Mouse (Mus musculus): ENCODE results near the gene Zfp65. TPM values are rescaled to one million over a fixed set of nuclear protein-coding genes. Genes with fewer than 3 reads are reported as not detected.
"Not testable (repeated sequence)": the region's sequence is repeated elsewhere in the genome, so short reads cannot be mapped to it uniquely, and the experiment has no call there.

Zfp65 gene
- total RNA-seq (2017) = 23.2 and 29.6 TPM in 2 replicates

DNA sequence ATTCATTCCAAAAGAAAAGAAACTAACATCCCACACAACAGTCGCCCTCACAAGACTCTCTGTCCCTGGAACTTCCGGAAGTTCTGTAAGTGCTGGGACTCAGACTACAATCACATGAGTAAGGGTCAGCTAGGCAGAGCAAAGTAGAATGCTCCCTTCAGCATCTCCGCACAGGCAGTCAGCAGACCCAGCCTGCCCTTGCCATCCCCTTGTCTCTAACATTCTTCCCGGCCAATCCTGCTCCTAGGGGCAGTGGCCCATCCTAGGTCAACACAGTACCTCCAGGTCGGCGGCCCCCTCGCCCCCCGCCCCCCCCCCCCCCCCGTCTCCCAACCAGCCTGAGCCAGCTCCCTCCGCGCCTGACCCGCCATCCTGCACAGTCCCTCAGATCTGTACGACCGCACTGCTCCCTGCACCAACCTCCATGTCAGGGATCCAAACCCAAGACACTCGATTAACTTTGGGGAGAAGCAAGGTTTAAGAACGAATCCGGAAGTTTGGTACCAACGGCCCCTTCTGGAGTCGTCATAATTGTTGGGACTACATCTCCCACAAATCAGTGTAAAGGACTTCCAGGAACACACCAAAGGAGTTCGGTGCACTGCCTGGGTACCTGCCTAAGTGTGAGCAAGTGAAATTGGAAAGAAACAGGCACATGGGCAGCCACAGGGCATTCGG is at the start of gene Zfp65:
TSS of gene Zfp65 (minus strand) at position 533 of the 678 bp plus-strand sequence.
- ATAC-seq (replicated peaks in 1 of 2; ENCODE audit: insufficient read depth in 1 of 2, low FRiP score in 2 of 2, low TSS enrichment in 1 of 2, low read depth in 1 of 2, poor library complexity in 2 of 2, severe bottlenecking in 2 of 2) = peak; percentile 57 to 65

DNA sequence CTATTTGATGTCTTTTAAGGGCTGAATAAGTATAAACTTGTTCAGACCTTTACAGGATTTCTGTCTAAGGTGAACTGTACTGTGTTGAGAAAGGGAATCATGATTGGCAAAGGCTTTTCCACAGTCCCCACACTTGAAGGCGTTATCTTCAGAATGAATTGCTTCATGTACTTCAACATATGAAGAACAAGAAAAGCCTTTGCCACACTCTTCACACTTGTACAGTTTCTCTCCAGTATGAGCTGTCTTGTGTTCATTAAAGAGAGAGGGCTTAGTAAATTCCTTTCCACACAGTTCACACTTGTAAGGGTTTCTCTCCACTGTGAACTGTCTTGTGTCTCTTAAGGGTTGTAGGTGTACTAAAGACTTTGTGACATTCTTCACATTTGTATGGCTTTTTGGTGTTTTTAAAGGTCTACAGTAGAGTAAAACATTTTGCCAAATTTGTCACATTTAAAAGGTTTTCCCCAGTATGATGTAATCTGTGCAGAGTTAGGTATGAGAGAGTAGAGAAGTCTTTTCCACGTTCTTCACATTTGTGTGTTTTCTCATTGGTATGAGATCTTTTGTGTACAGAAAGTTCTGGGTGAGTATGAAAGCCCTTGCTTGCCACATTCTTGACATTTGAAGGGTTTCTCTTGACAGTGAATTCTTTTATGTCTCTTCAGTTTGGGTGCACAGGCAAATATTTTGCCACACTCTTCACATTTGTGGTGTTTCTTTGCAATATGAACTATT is 34.2 kb upstream of the Zfp65 start:
- ATAC-seq (replicated peaks in 1 of 2; ENCODE audit: insufficient read depth in 1 of 2, low FRiP score in 2 of 2, low TSS enrichment in 1 of 2, low read depth in 1 of 2, poor library complexity in 2 of 2, severe bottlenecking in 2 of 2) = no peak

DNA sequence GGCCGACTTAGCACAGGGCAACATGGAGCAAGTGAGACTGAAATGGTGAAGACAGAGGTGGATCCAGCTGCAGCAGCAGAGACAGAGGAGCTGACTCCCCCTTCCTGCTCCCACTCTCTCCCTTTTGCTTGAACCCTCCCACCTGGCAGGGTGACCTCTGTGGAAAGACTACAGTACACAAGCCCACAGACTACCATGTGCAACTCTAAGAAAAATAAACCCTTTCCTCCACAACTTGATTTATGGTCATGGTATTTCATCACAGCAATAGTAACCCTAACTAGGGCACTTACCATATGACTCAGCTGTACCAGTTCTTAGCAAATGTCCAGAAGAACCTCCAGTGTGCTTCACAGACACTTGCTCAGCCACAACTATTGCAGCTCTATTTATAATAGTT is 31.0 kb upstream of the Zfp65 start:
- no peak for ATAC-seq (replicated peaks in 1 of 2; ENCODE audit: insufficient read depth in 1 of 2, low FRiP score in 2 of 2, low TSS enrichment in 1 of 2, low read depth in 1 of 2, poor library complexity in 2 of 2, severe bottlenecking in 2 of 2)

DNA sequence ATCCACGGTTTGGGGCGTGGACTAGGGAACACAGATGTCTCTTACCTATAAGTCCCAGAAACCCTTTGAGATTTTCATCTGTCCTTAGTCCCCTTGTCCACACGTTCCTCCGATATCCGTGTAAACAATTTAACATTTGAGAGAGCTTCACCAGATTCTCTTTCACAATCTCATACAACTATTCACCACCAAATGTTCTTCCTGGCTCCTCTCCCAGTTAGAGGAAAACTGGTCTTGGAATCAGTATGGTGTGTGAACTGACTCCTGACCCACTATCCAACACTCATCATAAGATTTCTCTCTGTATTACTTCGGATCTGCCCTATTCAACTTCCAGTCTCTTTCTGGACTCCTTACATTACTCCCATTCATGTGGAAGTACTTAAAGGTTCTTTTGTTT is 26.8 kb upstream of the Zfp65 start:
- no peak for ATAC-seq (replicated peaks in 1 of 2; ENCODE audit: insufficient read depth in 1 of 2, low FRiP score in 2 of 2, low TSS enrichment in 1 of 2, low read depth in 1 of 2, poor library complexity in 2 of 2, severe bottlenecking in 2 of 2)

DNA sequence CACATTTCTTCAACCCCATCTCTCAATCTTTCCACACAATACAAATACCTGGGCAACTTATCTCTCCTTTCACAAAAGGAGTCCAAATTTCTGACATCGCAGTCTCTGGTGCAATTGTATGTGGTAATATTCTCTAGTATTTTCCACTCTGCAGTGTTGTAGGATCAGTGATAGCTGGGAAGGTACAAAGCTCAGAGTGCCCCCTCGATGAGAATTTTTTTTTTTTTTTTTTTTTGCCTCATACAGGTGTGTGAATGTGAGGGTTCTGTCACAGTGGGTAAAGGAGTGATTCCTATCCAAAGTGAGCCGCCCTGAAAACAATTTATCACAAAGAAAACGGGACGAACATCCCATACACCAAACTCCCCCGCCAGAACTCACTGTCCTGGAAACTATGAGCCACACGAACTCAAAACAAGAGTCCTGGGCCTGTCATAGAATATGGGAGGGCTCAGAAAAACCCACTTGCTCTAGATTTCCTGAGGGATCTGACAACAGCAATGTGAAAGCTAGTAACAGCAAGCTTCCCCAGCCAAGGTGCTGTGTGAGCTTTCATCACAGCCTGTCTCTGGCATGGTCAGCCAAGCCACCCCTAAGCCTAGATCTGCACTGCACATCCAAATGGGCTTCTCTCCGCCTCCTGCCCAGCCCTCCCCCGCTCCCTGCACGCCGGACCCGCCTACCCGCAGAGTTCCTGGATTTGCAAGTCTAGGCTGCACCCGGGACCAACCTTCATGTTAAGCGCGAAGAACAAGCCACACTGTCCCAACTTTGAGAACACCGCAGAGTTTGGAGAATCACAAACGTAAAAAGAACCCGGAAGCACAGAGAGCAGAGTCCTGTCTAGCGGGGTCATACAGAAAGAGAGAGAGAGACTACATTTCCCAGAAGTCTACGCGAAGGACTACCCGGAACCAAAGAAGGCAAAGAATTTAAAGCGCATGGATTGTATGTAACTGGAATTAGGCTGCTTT is 25.6 kb upstream of the Zfp65 start, which contains the start of gene Zfp85:
TSS of gene Zfp85 (minus strand) at position 896 of the 974 bp plus-strand sequence.
- ATAC-seq (replicated peaks in 1 of 2; ENCODE audit: insufficient read depth in 1 of 2, low FRiP score in 2 of 2, low TSS enrichment in 1 of 2, low read depth in 1 of 2, poor library complexity in 2 of 2, severe bottlenecking in 2 of 2) = peak; percentile 97 to 98

DNA sequence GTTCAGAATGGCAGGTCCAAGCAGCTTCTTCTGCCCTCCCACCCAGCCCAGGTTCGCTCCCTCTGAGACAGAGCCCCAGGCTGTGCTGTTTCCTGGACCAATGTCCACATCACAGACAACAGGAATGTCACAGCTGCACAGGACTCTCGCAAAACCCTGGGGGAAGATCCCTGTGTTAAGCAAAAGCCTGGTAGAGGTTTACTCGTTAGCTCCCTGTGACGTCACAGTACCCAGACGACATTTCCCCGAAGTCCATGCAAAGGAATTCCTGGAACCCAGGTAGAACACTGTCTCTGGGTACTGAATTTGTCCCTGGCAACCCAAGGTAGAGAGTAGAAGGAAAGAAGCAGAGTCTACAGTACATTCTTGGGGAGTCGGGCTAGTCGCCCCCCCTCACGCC is 14.9 kb upstream of the Zfp65 start:
- no peak for ATAC-seq (replicated peaks in 1 of 2; ENCODE audit: insufficient read depth in 1 of 2, low FRiP score in 2 of 2, low TSS enrichment in 1 of 2, low read depth in 1 of 2, poor library complexity in 2 of 2, severe bottlenecking in 2 of 2)

DNA sequence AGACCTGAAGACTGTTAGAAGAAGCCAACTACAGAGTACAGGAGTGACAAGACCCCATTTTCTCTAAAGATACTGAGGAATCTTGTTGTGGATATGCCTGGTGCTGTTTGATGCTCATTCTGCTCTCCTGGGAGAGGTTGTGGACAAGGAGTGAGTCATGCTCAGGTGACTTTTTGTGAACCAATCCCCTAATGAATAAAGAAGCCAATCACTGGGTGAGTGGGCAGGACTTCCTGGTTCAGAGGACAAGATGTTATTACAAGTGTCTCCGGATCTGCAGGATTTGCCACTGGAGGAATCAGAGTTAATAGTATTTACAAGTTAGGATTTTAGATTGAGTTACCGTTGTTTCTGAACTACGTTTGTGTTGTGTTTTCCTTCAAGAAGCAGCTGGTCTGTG is 14.0 kb upstream of the Zfp65 start:
- ATAC-seq (replicated peaks in 1 of 2; ENCODE audit: insufficient read depth in 1 of 2, low FRiP score in 2 of 2, low TSS enrichment in 1 of 2, low read depth in 1 of 2, poor library complexity in 2 of 2, severe bottlenecking in 2 of 2) = no peak

DNA sequence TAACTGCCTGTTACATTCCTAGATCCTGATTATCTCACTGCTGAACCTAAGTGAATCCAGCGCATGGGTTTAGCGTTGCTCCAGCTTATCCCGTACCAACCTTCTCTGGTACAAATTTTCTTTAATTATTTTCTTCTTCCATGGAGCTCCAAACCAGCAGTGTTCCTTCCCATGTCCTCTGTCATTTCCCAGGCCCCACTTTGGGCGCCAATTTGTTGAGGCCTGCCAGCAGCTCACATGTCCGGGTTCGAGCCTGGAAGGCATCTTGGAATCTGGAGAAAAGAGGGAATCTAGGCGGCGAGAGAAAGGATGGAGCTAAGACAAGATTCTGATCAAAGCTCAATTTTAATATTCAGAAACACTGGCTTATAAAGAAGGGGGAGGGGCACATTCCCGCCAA is 5.4 kb upstream of the Zfp65 start:
- not testable (repeated sequence) for ATAC-seq (replicated peaks in 1 of 2; ENCODE audit: insufficient read depth in 1 of 2, low FRiP score in 2 of 2, low TSS enrichment in 1 of 2, low read depth in 1 of 2, poor library complexity in 2 of 2, severe bottlenecking in 2 of 2)

DNA sequence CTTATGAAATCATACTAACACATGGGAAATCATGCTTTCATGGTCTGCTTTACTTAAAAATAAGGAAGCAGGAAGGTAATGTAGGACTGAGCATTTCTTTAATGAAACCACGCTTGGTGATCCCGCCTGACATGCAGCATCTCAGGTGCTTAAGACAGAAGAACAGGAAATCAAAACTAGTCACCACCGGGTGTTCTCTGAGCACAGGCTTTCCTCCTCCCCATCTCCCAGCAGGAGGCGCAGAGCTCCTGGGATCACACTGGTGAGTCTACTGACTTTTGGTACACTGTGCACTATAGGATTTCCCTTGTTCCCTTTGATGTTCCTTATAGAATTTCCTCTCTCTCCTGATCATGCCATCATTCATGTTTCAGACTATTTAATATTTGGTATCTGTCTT is 468 bp upstream of the Zfp65 start:
- peak; percentile 62 to 63 for ATAC-seq (replicated peaks in 1 of 2; ENCODE audit: insufficient read depth in 1 of 2, low FRiP score in 2 of 2, low TSS enrichment in 1 of 2, low read depth in 1 of 2, poor library complexity in 2 of 2, severe bottlenecking in 2 of 2)

DNA sequence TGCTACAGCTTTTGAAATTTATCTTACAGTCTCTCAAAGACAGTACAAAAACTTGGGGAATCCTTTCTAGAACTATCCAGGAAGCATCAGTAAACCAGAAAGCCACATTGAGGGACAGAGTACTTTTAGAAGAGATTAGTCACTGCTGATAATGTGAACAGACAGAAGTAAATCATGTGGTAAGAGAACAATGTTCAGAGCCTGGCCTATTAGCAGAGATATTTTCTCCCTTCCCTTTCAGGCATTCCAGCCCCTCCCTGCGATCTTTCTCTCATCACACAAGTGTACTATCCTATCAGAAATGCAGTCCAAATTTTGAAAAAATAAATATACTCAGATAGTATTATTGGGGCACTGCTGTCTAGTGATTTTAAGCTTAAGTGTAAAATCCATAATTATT is 867 bp downstream of the Zfp65 start:
- no peak for ATAC-seq (replicated peaks in 1 of 2; ENCODE audit: insufficient read depth in 1 of 2, low FRiP score in 2 of 2, low TSS enrichment in 1 of 2, low read depth in 1 of 2, poor library complexity in 2 of 2, severe bottlenecking in 2 of 2)

DNA sequence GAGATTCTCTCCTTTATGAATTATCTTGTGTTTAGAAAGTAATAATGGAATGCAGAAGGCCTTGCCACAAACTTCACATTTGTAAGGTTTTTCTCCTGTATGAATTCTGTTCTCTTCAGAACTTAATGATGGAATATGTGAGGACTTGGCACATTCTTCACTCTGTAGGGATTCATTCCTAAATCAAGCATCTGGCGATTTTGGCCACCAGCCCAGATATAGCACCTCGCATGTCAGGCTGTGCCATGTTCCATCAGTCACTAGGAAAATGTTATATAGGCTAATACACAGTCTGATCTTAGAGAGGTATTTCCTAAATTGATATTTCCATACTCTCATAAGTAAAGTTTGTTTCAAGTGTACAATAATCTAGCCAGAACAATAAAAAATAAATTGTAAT is 3.6 kb downstream of the Zfp65 start:
- not testable (repeated sequence) for ATAC-seq (replicated peaks in 1 of 2; ENCODE audit: insufficient read depth in 1 of 2, low FRiP score in 2 of 2, low TSS enrichment in 1 of 2, low read depth in 1 of 2, poor library complexity in 2 of 2, severe bottlenecking in 2 of 2)

DNA sequence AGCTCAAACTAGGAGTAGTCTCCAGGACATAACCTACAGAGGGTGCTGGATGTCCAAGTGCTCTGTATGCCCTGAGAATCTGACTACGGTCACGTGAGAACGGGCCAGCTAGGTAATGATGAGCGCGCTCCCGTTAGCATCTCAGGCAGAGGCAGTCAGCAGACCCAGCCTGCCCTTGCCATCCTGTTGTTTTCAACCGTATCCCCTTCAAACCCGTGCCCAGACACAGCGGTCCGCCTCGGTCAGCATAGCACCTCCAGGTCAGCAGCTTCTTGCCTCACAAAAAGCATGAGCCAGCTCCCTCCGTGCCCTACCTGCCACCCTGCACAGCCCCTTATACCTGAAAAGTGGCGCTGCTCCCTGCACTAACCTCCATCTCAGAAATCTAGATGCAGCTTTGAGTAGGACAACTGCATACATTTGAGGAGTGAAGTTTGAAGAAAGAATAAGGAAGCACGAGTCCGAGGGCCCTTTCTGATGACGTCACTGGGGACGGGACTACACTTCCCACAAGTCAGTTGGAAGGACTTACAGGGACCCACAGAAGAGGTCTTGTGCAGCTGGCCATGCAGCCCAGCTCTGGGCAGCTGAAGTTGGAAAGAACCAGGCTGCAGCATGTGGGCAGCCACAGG is 5.0 kb downstream of the Zfp65 start:
- peak; percentile 96 to 97 for ATAC-seq (replicated peaks in 1 of 2; ENCODE audit: insufficient read depth in 1 of 2, low FRiP score in 2 of 2, low TSS enrichment in 1 of 2, low read depth in 1 of 2, poor library complexity in 2 of 2, severe bottlenecking in 2 of 2)

DNA sequence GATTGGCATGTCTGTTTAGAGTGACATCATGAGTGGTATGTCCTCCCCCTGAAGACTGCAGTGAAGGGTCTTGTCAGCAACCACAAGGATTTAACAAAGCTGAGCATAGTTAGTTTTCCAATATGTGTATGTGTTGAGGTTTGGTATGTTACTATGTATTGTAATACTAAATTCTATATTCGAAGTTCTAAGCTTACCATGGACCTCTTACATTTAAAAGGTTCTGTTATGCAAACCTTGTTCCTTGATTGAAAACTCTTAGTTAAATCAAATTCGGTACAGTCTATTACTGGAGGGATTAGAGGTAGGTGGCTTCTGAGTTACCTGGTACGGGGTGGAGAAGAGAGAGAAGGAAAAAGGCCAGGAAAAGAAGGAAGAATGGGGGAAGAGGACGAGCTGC is 42.0 kb downstream of the Zfp65 start, which contains the start of gene Zfp738:
TSS of gene Zfp738 (minus strand) at position 101 of the 400 bp plus-strand sequence.
- ATAC-seq (replicated peaks in 1 of 2; ENCODE audit: insufficient read depth in 1 of 2, low FRiP score in 2 of 2, low TSS enrichment in 1 of 2, low read depth in 1 of 2, poor library complexity in 2 of 2, severe bottlenecking in 2 of 2) = no peak

DNA sequence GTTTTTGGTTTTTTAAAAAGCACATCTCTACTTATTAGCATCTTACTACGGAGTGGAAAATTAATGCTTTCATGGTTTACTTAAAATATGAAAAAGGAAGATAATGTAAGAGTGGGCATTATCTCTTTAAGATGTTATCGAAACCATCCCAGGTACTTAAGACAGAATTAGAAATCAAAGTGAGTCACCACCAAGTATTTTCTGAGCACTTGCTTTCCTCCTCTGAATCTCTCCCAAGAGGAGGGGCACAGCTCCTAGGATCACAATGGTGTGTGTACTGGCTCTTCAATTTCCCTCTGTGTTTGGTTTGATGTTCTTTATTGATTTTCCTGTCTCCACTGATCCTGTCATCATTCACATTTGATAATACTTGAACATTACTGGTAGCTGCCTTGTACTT is 45.1 kb downstream of the Zfp65 start:
- peak in 1 of 2 experiments; percentile 19; a peak in 1 of 4 replicates for ATAC-seq (replicated peaks in 1 of 2; ENCODE audit: insufficient read depth in 1 of 2, low FRiP score in 2 of 2, low TSS enrichment in 1 of 2, low read depth in 1 of 2, poor library complexity in 2 of 2, severe bottlenecking in 2 of 2)

DNA sequence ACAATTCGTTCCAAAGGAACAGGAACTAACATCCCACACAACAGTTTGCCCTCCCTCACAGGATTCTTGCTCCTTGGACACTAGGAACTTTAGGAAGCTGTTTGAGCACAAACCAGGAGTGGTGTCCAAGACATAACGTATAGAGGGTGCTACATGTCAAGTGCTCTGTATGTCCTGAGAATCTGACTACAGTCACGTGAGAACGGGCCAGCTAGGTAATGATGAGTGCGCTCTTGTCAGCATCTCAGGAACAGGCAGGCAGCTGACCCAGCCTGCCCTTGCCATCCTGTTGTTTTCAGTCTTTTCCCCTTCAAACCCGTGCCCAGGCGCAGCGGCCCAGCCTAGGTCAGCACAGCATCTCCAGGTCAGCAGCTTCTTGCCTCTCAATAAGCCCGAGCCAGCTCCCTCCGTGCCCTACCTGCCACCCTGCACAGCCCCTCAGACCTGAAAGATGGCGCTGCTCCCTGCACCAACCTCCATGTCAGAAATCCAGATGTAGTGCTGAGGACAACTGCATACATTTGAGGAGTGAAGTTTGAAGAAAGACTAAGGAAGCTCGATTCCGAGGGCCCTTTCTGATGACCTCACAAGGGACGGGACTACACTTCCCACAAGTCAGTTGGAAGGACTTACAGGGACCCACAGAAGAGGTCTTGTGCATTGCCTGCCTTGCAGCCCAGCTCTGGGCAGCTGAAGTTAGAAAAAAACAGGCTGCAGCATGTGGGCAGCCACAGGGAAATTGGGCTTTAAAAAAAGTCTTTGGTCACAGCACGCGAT is 45.8 kb downstream of the Zfp65 start:
- peak; percentile 100 for ATAC-seq (replicated peaks in 1 of 2; ENCODE audit: insufficient read depth in 1 of 2, low FRiP score in 2 of 2, low TSS enrichment in 1 of 2, low read depth in 1 of 2, poor library complexity in 2 of 2, severe bottlenecking in 2 of 2)

DNA sequence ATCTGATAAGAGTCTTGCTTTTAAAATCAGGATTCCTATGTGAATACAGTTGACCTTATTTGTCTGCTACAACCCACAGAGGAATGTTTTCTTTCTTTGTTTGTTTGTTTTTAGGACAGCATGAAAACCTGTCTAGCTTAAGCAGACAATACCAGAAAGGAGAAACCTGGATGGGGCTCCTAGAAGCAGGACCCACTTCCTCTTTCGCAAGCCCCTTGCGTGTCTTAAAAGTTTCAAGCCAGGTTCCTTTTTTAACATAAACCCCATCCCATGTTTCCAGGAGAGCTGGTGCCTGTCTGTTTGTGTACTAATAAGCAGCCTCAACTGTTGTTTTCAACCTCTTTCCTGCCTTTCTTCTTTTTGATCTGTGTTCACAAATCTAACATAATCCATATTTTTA is 54.1 kb downstream of the Zfp65 start:
- no peak for ATAC-seq (replicated peaks in 1 of 2; ENCODE audit: insufficient read depth in 1 of 2, low FRiP score in 2 of 2, low TSS enrichment in 1 of 2, low read depth in 1 of 2, poor library complexity in 2 of 2, severe bottlenecking in 2 of 2)

Data from hematopoietic stem cell, adult 5-6 weeks (primary cell).